ENCODE assay signal across 8 mouse cellular contexts in the genomic region with DNA sequence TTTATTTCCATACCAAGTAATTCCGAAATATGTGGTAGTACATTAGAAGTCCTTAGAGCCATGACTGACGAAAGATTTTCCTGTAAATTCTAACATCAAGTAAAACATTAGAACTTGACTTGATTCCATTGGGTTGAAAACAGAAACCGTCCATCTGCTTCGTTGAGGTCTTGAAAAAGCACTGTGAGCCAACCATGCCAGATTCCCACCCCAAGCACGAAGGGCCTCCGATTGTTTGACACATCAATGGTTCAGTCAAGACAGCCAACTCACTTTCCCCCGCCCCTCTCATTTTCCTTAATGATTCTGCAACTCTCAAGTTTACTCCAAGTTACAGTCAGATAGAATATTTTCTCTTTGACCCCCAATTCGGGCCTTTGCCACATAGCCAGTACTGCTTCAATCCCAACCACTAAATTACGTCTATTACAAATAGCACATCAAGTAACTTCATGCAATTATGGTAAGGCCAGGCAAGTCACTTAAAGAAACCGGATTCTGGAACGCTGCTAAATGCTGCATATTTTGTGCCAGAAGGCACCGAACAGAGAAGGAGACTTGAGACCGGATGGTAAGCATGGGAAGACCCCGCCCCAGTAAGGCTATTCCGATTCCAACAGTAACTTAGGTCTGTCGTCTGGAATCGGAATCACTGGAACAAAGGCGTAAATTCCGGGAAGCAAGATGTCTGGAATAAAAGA. TPM values are rescaled to one million over a fixed set of nuclear protein-coding genes. Genes with fewer than 3 reads are reported as not detected.
A peak's percentile ranks its signal among the peaks of the same experiment; 100 is the strongest.
DNase-seq lines count a peak whose midpoint lies in the region; ATAC-seq and TF ChIP-seq lines count a peak whose summit lies in the region.

No protein-coding gene starts in this region.

- peaks cover 4% of the 10 kb centered on the region; the same call in 1 of the 2 replicates for H3K4me1 ChIP-seq in cortical plate, adult 2 months (ENCODE audit: control insufficient read depth, insufficient read depth, low read length)
- H3K4me1 ChIP-seq in liver, embryonic 11.5 days (replicated peaks; ENCODE audit: control insufficient read depth, insufficient read depth, low read length), result peaks cover 12% of the 10 kb centered on the region
- H3K4me1 ChIP-seq in neural tube, embryonic 11.5 days (ENCODE audit: control insufficient read depth, insufficient read depth, low read length), result peaks cover 7% of the 10 kb centered on the region; the same call in 1 of the 2 replicates

- no peak for TF ChIP-seq POLR2A in cortical plate, adult 2 months (IDR thresholded peaks at IDR 0.05; ENCODE audit: extremely low read depth, insufficient read depth, low read length)

- H3K4me2 ChIP-seq in liver, embryonic 11.5 days, result peak overlapping the region; percentile 71
- H3K4me2 ChIP-seq in neural tube, embryonic 11.5 days (ENCODE audit: low read depth), result peak overlapping the region; percentile 66

- TF ChIP-seq CTCF in cortical plate, adult 2 months (IDR thresholded peaks at IDR 0.05; ENCODE audit: extremely low read depth, insufficient read depth, low read length), result no peak

- peak overlapping the region; percentile 96; the same call in 1 of the 2 replicates for H3K27ac ChIP-seq in cortical plate, adult 2 months (ENCODE audit: insufficient read depth, low read length)
- peak overlapping the region; percentile 99 for H3K27ac ChIP-seq in liver, embryonic 11.5 days (ENCODE audit: low read depth, low read length)
- H3K27ac ChIP-seq in neural tube, embryonic 11.5 days (ENCODE audit: low read depth, low read length), result peak overlapping the region; percentile 93

- H3K4me3 ChIP-seq in cortical plate, adult 2 months (ENCODE audit: insufficient read depth, low read length), result peak overlapping the region; percentile 58
- H3K4me3 ChIP-seq in liver, embryonic 11.5 days (ENCODE audit: low read depth, low read length), result peak overlapping the region; percentile 94
- H3K4me3 ChIP-seq in neural tube, embryonic 11.5 days (ENCODE audit: low read depth, low read length), result peak overlapping the region; percentile 72

- peak overlapping the region; percentile 92 for H3K9ac ChIP-seq in liver, embryonic 11.5 days (ENCODE audit: low read depth, low read length)
- H3K9ac ChIP-seq in neural tube, embryonic 11.5 days (ENCODE audit: low read length), result peak overlapping the region; percentile 90

- WGBS in liver, embryonic 11.5 days, result 2% methylated on average over 19 of the region's 19 CpGs
- WGBS in neural tube, embryonic 11.5 days, result 5% methylated on average over 19 of the region's 19 CpGs

- ATAC-seq in liver, embryonic 11.5 days (replicated peaks; ENCODE audit: low FRiP score), result no peak
- ATAC-seq in neural tube, embryonic 11.5 days (ENCODE audit: insufficient read depth, low FRiP score, low TSS enrichment), result no peak
- ATAC-seq in frontal cortex, adult (ENCODE audit: low TSS enrichment), result no peak

- no peaks in the 10 kb centered on the region for H3K36me3 ChIP-seq in liver, embryonic 11.5 days (ENCODE audit: control insufficient read depth, insufficient read depth, low read length)
- no peaks in the 10 kb centered on the region for H3K36me3 ChIP-seq in neural tube, embryonic 11.5 days (ENCODE audit: control insufficient read depth, insufficient read depth, low read length)

- DNase-seq in cerebellum, adult 18-20 months, result peak; percentile 11 to 22
- no peak for DNase-seq in cerebellum, adult 11 months
- DNase-seq in B cell, adult 2 months, result peak; percentile 16 to 22
- peak; percentile 15 for DNase-seq in heart, postnatal 4 days
- DNase-seq in liver, embryonic 11.5 days (ENCODE audit: low spot score), result no peak
- no peak for DNase-seq in neural tube, embryonic 11.5 days (ENCODE audit: low spot score)

- no peaks in the 10 kb centered on the region for H3K27me3 ChIP-seq in liver, embryonic 11.5 days (replicated peaks; ENCODE audit: control insufficient read depth, insufficient read depth, low read length)
- H3K27me3 ChIP-seq in neural tube, embryonic 11.5 days (ENCODE audit: control insufficient read depth, insufficient read depth, low read length), result no peaks in the 10 kb centered on the region

- H3K9me3 ChIP-seq in liver, embryonic 11.5 days (ENCODE audit: control insufficient read depth, low read length), result no peaks in the 10 kb centered on the region
- H3K9me3 ChIP-seq in neural tube, embryonic 11.5 days (ENCODE audit: control insufficient read depth, low read length), result no peaks in the 10 kb centered on the region

RNA-seq across cellular contexts. Expression of a gene that starts 1.1 kb away (rescaled TPM):
- 105 and 108 TPM in 2 replicates for polyA plus RNA-seq in cortical plate, adult 2 months (2012; rRNA removed)
- total RNA-seq in heart, postnatal 4 days (2021), result 100 to 1,000 TPM; 113 to 115 TPM
- 70.9 and 71.1 TPM in 2 replicates for polyA plus RNA-seq in liver, embryonic 11.5 days (2014; fragmentation: Nextera tagmentation; extraction: Ambion mirVana)
- 127 and 128 TPM in 2 replicates for polyA plus RNA-seq in neural tube, embryonic 11.5 days (2014; fragmentation: Nextera tagmentation; extraction: Ambion mirVana)

RNA-seq across cellular contexts. Expression of a gene that starts 56.2 kb away (rescaled TPM):
- 123 and 130 TPM in 2 replicates for polyA plus RNA-seq in cortical plate, adult 2 months (2012; rRNA removed)
- 1 to 10 TPM; 5.2 to 5.7 TPM for total RNA-seq in heart, postnatal 4 days (2021)
- polyA plus RNA-seq in liver, embryonic 11.5 days (2014; fragmentation: Nextera tagmentation; extraction: Ambion mirVana), result 3.5 and 4.8 TPM in 2 replicates
- polyA plus RNA-seq in neural tube, embryonic 11.5 days (2014; fragmentation: Nextera tagmentation; extraction: Ambion mirVana), result 38.0 and 42.9 TPM in 2 replicates

Comparison
In these comparisons a context has a peak if more than half of its experiments do, and no peak if none do; other contexts are left out.
1. DNase-seq: peak in cerebellum, adult 18-20 months (2 of 2), B cell, adult 2 months (2 of 2) and heart, postnatal 4 days (single experiment); none in cerebellum, adult 11 months (single experiment), liver, embryonic 11.5 days (single experiment) and neural tube, embryonic 11.5 days (single experiment).
2. Peak in every context shown above with its lines, with median percentiles within 50 percentile points of each other: H3K27ac ChIP-seq and H3K4me3 ChIP-seq.